Mouse (Mus musculus) thymus, adult 2 months (tissue): ENCODE results near the gene Eng.

Source experiments
- CTCF ChIP-seq: fragments of 200-500 bp; IDR thresholded peaks from 2 replicates; pipeline ENCODE4 v1.5.1; 2012; ENCODE audit warnings: mild to moderate bottlenecking, control low read depth, low read length, moderate library complexity, borderline replicate concordance; ENCODE audit not compliant: control insufficient read depth, poor library complexity, insufficient read depth; ENCODE audit errors: extremely low read depth
- POLR2A ChIP-seq: fragments of 200-500 bp; IDR thresholded peaks from 2 replicates; pipeline ENCODE4 v1.6.1; 2012; ENCODE audit warnings: mild to moderate bottlenecking, low read length, control low read depth, moderate library complexity; ENCODE audit not compliant: control insufficient read depth, poor library complexity, insufficient read depth; ENCODE audit errors: extremely low read depth

DNA sequence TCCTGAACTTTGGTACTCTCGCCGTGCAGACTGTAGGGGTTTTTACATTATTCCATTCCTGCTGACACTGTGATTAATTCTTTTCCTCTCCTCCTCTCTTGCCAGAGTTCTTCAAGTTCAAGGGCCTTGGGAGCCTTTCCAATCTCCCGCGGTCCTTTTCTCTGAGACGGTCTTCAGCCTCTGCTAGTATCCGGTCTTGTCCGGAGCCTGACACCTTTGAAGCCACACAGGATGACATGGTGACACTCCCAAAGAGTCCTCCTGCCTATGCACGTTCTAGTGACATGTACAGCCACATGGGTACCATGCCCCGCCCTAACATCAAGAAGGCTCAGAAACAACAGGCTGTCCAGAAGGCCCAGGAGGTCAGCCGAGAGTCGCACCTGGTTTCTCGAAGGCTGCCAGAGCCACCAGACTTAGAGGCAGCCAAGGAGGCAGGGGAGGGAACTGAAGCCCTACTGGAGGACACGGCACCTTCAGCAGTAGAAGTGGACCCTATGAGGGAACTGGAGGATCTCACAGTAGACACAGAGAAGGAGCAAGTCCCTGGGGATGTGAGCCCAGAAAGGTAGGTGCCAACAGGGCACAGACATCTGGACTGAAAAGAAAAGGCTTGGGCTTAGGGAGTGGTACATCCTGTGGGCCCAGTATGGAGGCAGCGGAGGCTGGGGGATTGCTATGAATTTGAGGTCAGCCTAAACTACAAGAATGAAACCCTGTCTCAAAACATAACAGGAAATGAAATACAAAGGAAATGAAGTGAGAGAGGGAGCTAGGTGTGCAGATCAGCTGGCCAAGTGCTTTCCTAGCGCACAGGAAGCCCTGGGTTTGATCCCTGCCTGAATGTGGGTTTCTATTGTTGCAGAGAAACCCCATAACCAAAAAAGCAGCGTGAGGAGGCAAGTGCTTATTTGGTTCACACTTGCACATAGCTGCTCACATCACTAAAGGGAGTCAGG is 78.7 kb downstream of the Eng start:
- no peak for TF ChIP-seq POLR2A
- TF ChIP-seq CTCF = no peak
